Mouse (Mus musculus) G1E (cell line): ENCODE data around the gene Pex5l.

Source experiments
- CTCF ChIP-seq: IDR thresholded peaks from 2 replicates; pipeline ENCODE4 v1.5.1; 2012; ENCODE audit warnings: low read depth, low read length, inconsistent platforms, mixed read lengths
- POLR2AphosphoS5 ChIP-seq: IDR thresholded peaks from 2 replicates; pipeline ENCODE4 v1.6.1; 2012; ENCODE audit warnings: low read depth, low read length, inconsistent platforms; ENCODE audit not compliant: insufficient replicate concordance

DNA sequence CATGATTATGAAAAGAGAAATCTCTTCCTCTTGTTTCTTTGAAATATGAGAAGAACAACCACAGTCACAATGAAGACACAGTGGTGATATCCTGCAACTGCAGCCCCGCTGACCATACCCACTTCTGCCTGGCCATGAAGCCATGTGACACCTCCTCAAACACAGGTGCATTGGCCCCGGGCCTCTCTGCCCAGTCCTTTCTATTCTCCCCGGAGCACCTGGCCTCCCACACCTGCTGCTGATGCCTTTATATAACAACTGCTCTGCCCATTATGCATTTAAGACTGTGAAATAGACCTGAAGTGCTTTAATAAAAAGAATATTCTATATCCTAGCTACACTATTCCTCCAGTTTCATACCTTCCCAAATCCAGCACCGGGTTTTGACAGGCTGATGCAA is 54.8 kb downstream of the Pex5l start:
- TF ChIP-seq CTCF (no peak), POLR2AphosphoS5 (no peak)
